Mouse (Mus musculus) G1E (cell line): Measurements from ENCODE around the gene Ptpn6. TPM values are rescaled to one million over a fixed set of nuclear protein-coding genes. Genes with fewer than 3 reads are reported as not detected.
A peak's percentile ranks its signal among the peaks of the same experiment; 100 is the strongest.
"Not testable (repeated sequence)": the region's sequence is repeated elsewhere in the genome, so short reads cannot be mapped to it uniquely, and the experiment has no call there.

Experiments
- ATAC-seq: 2 replicates; pipeline ENCODE4 v1.8.0; 2016; ENCODE audit warnings: mild to moderate bottlenecking; ENCODE audit not compliant: insufficient number of reproducible peaks, poor library complexity, low FRiP score, severe bottlenecking; ENCODE audit errors: extremely low read depth
- DNase-seq: peaks from one replicate; pipeline ENCODE4 v3.0.0; 2012; ENCODE audit warnings: low spot score
- H3K27me3 ChIP-seq: 2 replicates; pipeline ENCODE4 v1.6.1; 2012; ENCODE audit warnings: mild to moderate bottlenecking, low read length, inconsistent platforms; ENCODE audit not compliant: insufficient read depth
- H3K36me3 ChIP-seq: replicated peaks from 2 replicates; pipeline ENCODE3; 2012; ENCODE audit warnings: mild to moderate bottlenecking, inconsistent platforms
- H3K4me1 ChIP-seq: 2 replicates; pipeline ENCODE4 v1.6.1; 2012; ENCODE audit warnings: low read depth, low read length, inconsistent platforms, mixed read lengths; ENCODE audit not compliant: insufficient read depth
- H3K4me3 ChIP-seq: 2 replicates; pipeline ENCODE4 v1.5.1; 2012; ENCODE audit warnings: low read depth, mild to moderate bottlenecking, inconsistent platforms, low read length, moderate library complexity, mixed read lengths
- H3K9me3 ChIP-seq: replicated peaks from 2 replicates; pipeline ENCODE4 v1.6.1; 2012; ENCODE audit warnings: inconsistent platforms
- CTCF ChIP-seq: IDR thresholded peaks from 2 replicates; pipeline ENCODE4 v1.5.1; 2012; ENCODE audit warnings: low read depth, low read length, inconsistent platforms, mixed read lengths
- GATA1 ChIP-seq: IDR thresholded peaks from 2 replicates; pipeline ENCODE4 v1.6.1; 2012; ENCODE audit warnings: borderline replicate concordance, low read length, inconsistent platforms, mixed read lengths
- GATA2 ChIP-seq: IDR thresholded peaks from 2 replicates; pipeline ENCODE4 v1.6.1; 2012; ENCODE audit warnings: low read depth, low read length, inconsistent platforms, borderline replicate concordance
- POLR2AphosphoS5 ChIP-seq: IDR thresholded peaks from 2 replicates; pipeline ENCODE4 v1.6.1; 2012; ENCODE audit warnings: low read depth, low read length, inconsistent platforms; ENCODE audit not compliant: insufficient replicate concordance
- TAL1 ChIP-seq: conservative IDR thresholded peaks from 2 replicates; pipeline ENCODE4 v1.6.1; 2012; ENCODE audit warnings: low read depth, low read length, inconsistent platforms, mixed read lengths
- polyA plus RNA-seq: library from polyadenylated mRNA; stranded (reverse); fragments of >175 nt; gene quantifications from 2 replicates; pipeline ENCODE4 v1.2.3, GENCODE M21; 2012
- total RNA-seq, 2 experiments: library from RNA; stranded (forward) in 1 of 2; stranded (reverse) in 1 of 2; fragments of 200-1000 nt in 1 of 2; fragments of >200 nt in 1 of 2; fragmentation: Nextera tagmentation in 1 of 2; gene quantifications; 2 replicates each; pipeline ENCODE4 v1.2.3; 2014 to 2017

Gene Ptpn6
- total and polyA plus RNA-seq, 3 experiments = 66.2 to 356 (median 129) TPM

DNA sequence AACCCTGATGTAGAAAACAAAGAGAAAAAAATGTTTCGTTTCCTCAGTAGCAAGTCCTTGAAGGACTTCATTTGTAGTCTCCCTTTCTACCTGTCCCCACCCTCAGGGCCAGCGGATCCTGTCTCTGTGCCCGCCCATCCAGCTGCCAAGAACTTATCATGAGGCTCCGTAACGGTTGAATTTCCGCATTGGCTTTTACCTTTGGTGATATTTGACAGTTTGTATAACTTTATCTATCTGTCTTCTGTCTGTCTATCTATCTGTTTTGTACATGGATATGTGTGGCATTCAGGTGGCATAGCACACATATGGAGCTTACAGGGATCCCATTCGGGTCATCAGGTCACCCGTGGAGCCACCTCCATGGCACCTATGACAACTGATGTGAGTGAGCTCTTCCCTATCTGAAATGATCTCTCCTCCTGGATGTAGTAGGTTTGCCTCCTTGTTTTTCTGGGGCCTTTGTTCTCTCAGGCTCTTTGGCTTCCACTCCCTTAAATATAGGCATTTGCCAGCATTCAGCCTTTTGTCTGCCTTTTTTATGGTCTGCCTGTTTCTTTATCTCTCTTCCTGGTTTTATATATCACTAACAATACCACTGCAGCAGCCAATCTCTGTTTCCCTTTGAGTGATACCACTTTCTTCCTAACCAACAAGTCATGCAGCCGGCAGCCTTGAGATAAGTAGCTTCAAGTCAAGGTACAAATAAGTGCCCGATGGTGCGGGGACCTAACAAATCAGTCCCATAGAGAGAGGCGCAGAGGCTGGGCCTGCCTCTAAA is 52.7 kb downstream of the Ptpn6 start:
- DNase-seq (no peak), ATAC-seq (peak; percentile 62)
- Histone ChIP-seq H3K4me1 (peaks cover 84% of the 10 kb centered on the region), H3K36me3 (peaks cover 52% of the 10 kb centered on the region), H3K9me3 (no peaks in the 10 kb centered on the region), H3K4me3 (no peak overlapping the region; the same call in 1 of the 2 replicates), H3K27me3 (no peaks in the 10 kb centered on the region)
- no peak for TF ChIP-seq GATA2
- no peak for TF ChIP-seq CTCF
- no peak for TF ChIP-seq POLR2AphosphoS5
- TF ChIP-seq GATA1 = no peak
- TF ChIP-seq TAL1 = peak; percentile 49; the same call in 1 of the 2 replicates

DNA sequence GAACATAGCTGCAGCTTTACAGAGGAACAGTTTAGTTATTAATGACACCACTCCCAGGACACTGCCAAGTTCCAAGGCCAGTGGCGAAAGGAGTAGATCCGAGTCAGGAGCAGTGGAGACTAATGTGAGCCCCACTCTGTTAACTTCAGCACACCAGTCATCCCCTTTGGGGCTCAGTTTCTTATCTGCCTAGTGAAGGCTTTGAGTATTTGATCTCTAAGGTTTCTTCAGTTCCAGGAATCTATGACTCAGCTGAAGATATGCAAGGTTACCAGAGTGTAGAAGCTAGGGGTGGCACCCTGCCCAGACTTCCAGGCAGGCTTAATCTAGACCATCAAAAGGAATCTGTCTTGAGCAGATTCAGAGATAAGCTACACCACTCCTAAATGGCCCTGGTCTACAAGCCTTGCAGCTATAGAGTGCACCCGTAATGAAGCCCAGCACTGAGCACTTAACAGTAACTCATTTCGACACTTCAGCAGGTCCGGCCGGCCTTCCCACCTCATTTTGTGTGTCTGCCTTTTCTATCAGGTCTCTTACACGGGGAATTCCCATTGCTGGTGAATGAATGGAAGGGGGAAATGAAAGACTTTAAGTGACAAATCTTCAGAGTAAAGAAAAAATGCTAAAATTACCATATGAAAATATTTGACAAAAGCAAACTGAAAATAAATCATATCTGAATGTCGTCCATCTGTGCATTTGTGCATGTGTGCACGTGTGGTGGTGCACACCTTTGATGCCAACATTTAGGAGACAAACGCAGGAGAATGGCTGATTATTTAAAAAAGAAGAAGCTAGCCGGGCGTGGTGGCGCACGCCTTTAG is 54.7 kb downstream of the Ptpn6 start:
- Histone ChIP-seq H3K36me3 (peaks cover 53% of the 10 kb centered on the region), H3K4me3 (peak overlapping the region; percentile 23; the same call in 1 of the 2 replicates), H3K4me1 (peaks cover 82% of the 10 kb centered on the region), H3K9me3 (no peaks in the 10 kb centered on the region), H3K27me3 (no peaks in the 10 kb centered on the region)
- ATAC-seq (peak; percentile 71), DNase-seq (peak; percentile 25)
- TF ChIP-seq GATA2 (no peak), TAL1 (peak; percentile 46)

DNA sequence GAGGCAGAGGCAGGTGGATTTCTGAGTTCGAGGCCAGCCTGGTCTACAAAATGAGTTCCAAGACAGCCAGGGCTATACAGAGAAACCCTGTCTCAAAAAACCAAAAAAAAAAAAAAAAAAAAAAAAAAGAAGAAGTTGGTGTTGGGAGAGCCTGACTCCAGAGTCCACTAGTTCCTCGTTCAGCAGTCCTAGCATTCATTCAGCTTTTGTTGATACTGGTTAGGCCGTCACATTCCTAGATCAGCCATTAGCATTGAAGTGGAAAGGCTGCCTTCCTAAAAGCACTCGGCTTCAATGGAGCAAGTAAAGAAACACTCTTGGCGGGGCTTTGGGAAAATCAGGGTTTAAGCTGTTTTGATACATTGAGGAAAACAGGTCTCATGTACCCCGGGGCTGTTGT is 56.2 kb downstream of the Ptpn6 start:
- not testable (repeated sequence) for H3K9me3 ChIP-seq, DNase-seq, H3K4me3 ChIP-seq, ATAC-seq, H3K27me3 ChIP-seq
- Histone ChIP-seq H3K36me3 (peaks cover 55% of the 10 kb centered on the region), H3K4me1 (peaks cover 77% of the 10 kb centered on the region)

DNA sequence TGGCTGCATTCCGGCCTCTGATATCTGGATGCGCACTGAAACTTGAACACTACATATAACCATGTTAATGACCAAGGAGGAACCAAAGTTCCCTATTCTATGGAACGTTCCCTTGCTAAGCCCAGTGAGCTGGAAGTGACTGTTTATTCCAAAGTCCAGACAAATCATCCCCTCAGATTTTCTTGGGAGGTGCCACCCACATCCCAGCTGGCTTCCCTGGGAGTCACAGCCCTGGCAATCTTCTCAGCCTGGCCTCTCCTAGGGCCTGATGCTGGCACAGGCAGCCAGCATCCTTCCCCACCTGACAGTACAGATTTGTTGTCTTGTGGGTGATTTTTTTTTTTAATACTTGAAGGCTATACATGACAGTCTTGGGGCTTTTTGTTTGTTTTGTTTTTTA is 59.0 kb downstream of the Ptpn6 start:
- H3K9me3 ChIP-seq = no peaks in the 10 kb centered on the region
- H3K27me3 ChIP-seq = no peaks in the 10 kb centered on the region
- no peak for TF ChIP-seq CTCF
- TF ChIP-seq TAL1 = no peak
- TF ChIP-seq GATA2 = no peak
- no peak for TF ChIP-seq GATA1
- no peak for TF ChIP-seq POLR2AphosphoS5
- ATAC-seq (no peak), DNase-seq (no peak)
- H3K36me3 ChIP-seq = peaks cover 75% of the 10 kb centered on the region
- no peak overlapping the region for H3K4me3 ChIP-seq
- peaks cover 71% of the 10 kb centered on the region for H3K4me1 ChIP-seq

DNA sequence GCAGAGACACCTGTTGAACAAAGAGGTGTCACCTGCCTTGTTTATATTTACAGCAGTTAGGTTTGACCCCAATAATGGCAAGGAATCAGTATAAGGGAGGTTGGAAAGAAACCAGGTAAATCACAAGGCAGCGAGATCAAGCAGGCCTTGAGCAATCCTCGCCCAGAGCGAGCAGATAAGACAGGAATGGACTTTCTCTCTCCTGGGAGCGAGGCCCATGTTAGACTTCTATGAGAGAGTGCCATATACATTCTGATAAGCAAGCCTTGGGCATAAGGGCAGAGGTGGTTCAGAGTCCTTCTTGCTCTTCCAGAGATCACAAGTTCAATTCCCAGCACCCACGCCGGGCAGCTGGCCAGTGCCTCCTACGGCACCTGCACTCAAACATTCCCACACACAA is 59.7 kb downstream of the Ptpn6 start:
- TF ChIP-seq CTCF (no peak), TAL1 (no peak), POLR2AphosphoS5 (no peak), GATA2 (no peak), GATA1 (no peak)
- Histone ChIP-seq H3K4me3 (no peak overlapping the region), H3K4me1 (peaks cover 71% of the 10 kb centered on the region), H3K36me3 (peaks cover 82% of the 10 kb centered on the region), H3K9me3 (no peaks in the 10 kb centered on the region), H3K27me3 (no peaks in the 10 kb centered on the region)
- ATAC-seq (no peak), DNase-seq (no peak)

DNA sequence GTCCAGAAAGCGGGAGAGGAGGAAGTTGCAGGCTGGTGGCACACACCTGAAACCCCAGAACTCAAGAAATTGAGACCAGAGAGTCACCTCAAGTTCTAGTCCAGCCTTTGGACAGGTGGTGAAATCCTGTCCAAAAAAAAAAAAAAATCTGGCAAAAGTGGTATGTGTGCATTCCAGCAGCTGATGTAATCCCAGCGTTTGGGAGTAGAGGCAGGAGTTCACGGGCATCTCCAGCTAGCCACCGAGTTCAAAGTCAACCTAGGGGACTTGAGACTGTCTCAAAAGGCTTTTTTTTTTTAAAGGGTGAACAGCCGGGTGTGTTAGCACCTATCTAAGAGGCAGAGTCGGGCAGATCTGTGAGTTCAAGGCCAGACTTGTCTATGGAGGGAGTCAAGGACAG is 62.3 kb downstream of the Ptpn6 start:
- Histone ChIP-seq H3K4me1 (peaks cover 70% of the 10 kb centered on the region), H3K9me3 (no peaks in the 10 kb centered on the region), H3K36me3 (peaks cover 98% of the 10 kb centered on the region), H3K27me3 (no peaks in the 10 kb centered on the region), H3K4me3 (no peak overlapping the region)
- no peak for DNase-seq
- no peak for TF ChIP-seq TAL1
- no peak for TF ChIP-seq GATA1
- no peak for TF ChIP-seq POLR2AphosphoS5
- TF ChIP-seq GATA2 = no peak
- no peak for TF ChIP-seq CTCF
- ATAC-seq = no peak
